Comparison of ENCODE assay signal across 8 mouse cellular contexts in genomic region chr10:94523711-94524156, GRCm38 (mm10).
DNase-seq lines count a peak whose midpoint lies in the region; ATAC-seq and TF ChIP-seq lines count a peak whose summit lies in the region.

No protein-coding gene starts in this region.

- no peak overlapping the region for H3K4me3 ChIP-seq in hindbrain, embryonic 15.5 days
- H3K4me3 ChIP-seq in midbrain, embryonic 15.5 days = no peak overlapping the region
- H3K4me3 ChIP-seq in thymus, adult 2 months (ENCODE audit: control insufficient read depth, insufficient read depth, low read length) = no peak overlapping the region

- H3K4me2 ChIP-seq in hindbrain, embryonic 15.5 days = peak overlapping the region; percentile 33
- H3K4me2 ChIP-seq in midbrain, embryonic 15.5 days = peak overlapping the region; percentile 14

- peak; percentile 27; the same call in 1 of the 2 replicates for TF ChIP-seq POLR2A in thymus, adult 2 months (IDR thresholded peaks at IDR 0.05; ENCODE audit: control insufficient read depth, extremely low read depth, insufficient read depth, low read length, poor library complexity)

- 6% methylated on average over 18 of the region's 18 CpGs for WGBS in hindbrain, embryonic 15.5 days
- 9% methylated on average over 18 of the region's 18 CpGs for WGBS in midbrain, embryonic 15.5 days
- 19% methylated on average over 18 of the region's 18 CpGs for WGBS in thymus, adult 2 months

- no peak overlapping the region for H3K9ac ChIP-seq in hindbrain, embryonic 15.5 days
- peak overlapping the region; percentile 4; the same call in 1 of the 2 replicates for H3K9ac ChIP-seq in midbrain, embryonic 15.5 days

- H3K4me1 ChIP-seq in hindbrain, embryonic 15.5 days (replicated peaks) = peaks cover 31% of the 10 kb centered on the region
- peaks cover 19% of the 10 kb centered on the region for H3K4me1 ChIP-seq in midbrain, embryonic 15.5 days
- peaks cover 41% of the 10 kb centered on the region for H3K4me1 ChIP-seq in thymus, adult 2 months (replicated peaks; ENCODE audit: control insufficient read depth, insufficient read depth, low read length)

- no peaks in the 10 kb centered on the region for H3K36me3 ChIP-seq in hindbrain, embryonic 15.5 days
- no peaks in the 10 kb centered on the region for H3K36me3 ChIP-seq in midbrain, embryonic 15.5 days (replicated peaks)
- no peaks in the 10 kb centered on the region for H3K36me3 ChIP-seq in thymus, adult 2 months (ENCODE audit: control insufficient read depth, insufficient read depth, low read length)

- TF ChIP-seq CTCF in thymus, adult 2 months (IDR thresholded peaks at IDR 0.05; ENCODE audit: borderline replicate concordance, control insufficient read depth, extremely low read depth, insufficient read depth, low read length, poor library complexity) = 0 out of 2 replicates have a peak, but pooled peaks have one; percentile 47

- no peaks in the 10 kb centered on the region for H3K9me3 ChIP-seq in hindbrain, embryonic 15.5 days
- H3K9me3 ChIP-seq in midbrain, embryonic 15.5 days = no peaks in the 10 kb centered on the region

- no peaks in the 10 kb centered on the region for H3K27me3 ChIP-seq in hindbrain, embryonic 15.5 days
- H3K27me3 ChIP-seq in midbrain, embryonic 15.5 days (replicated peaks) = no peaks in the 10 kb centered on the region
- no peaks in the 10 kb centered on the region for H3K27me3 ChIP-seq in thymus, adult 2 months (ENCODE audit: control insufficient read depth, insufficient read depth, low read length)

- DNase-seq in cerebellum, adult 18-20 months = peak; percentile 20 to 40
- DNase-seq in cerebellum, postnatal 25 days = peak; percentile 55 to 72
- peak; percentile 53 for DNase-seq in gastrocnemius, adult 18-20 months (ENCODE audit: low spot score)
- peak; percentile 59 to 78 for DNase-seq in left cerebral cortex, adult 9 months (ENCODE audit: low spot score in 2 of 2)
- DNase-seq in thymus, adult 2 months = peak; percentile 80

- ATAC-seq in cerebellum, adult (ENCODE audit: insufficient number of reproducible peaks, low FRiP score, low TSS enrichment) = no peak
- ATAC-seq in hindbrain, embryonic 15.5 days (ENCODE audit: low FRiP score, low read depth) = peak; percentile 55
- ATAC-seq in midbrain, embryonic 15.5 days (replicated peaks) = peak; percentile 60

- peak overlapping the region; percentile 14; the same call in 1 of the 2 replicates for H3K27ac ChIP-seq in hindbrain, embryonic 15.5 days (replicated peaks)
- H3K27ac ChIP-seq in midbrain, embryonic 15.5 days = 0 out of 2 replicates have a peak overlapping the region, but pooled peaks have one; percentile 23
- H3K27ac ChIP-seq in thymus, adult 2 months (ENCODE audit: control insufficient read depth, insufficient read depth, low read length) = peak overlapping the region; percentile 54; the same call in 1 of the 2 replicates

Comparison
In these comparisons a context has a peak if more than half of its experiments do, and no peak if none do; other contexts are left out.
1. DNase-seq: peak in every context shown above with its lines; median percentile 80 in thymus, adult 2 months; 68 in left cerebral cortex, adult 9 months; 64 in cerebellum, postnatal 25 days; 53 in gastrocnemius, adult 18-20 months; 30 in cerebellum, adult 18-20 months.